Mouse (Mus musculus) kidney, adult 2 months (tissue): ENCODE measurements at regions not wholly inside any gene's neighbourhood (a gene's known extent, or its start where the extent isn't known, plus 50 kb on each side); places are given as distances from the start of the nearest gene placed in this dataset.

ENCODE experiments used
- CTCF ChIP-seq: fragments of 200-500 bp; conservative IDR thresholded peaks from 2 replicates; pipeline ENCODE4 v1.5.1; 2011; ENCODE audit warnings: low read depth, mild to moderate bottlenecking, control low read depth, low read length, moderate library complexity, mixed read lengths; ENCODE audit not compliant: insufficient read depth, insufficient read length
- POLR2A ChIP-seq: fragments of 200-500 bp; IDR thresholded peaks from one replicate; pipeline ENCODE4 v1.6.1; 2011; ENCODE audit warnings: low read depth, low read length, control low read depth

DNA sequence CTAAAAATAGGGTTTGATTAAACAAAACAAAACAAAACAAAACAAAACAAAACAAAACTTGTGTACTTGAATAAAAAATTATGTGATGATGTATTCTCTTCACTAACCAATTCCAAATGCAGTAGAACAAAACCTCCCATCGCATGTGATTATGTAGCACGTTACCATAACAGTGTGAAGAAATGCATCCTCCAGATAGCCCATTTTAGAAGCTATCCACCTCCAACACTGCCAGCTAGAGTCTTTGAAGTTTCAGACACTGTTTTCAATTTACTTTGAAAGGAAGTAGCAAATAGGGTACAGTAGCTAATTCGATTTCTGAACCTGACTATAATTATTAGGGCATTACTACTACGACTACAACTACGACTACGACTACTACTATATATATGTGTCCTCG, 465.1 kb upstream of the Dpp10 start:
- TF ChIP-seq CTCF (no peak), POLR2A (no peak)
